Mouse (Mus musculus) lung, embryonic 15.5 days (tissue): ENCODE measurements at regions not wholly inside any gene's neighbourhood (a gene's known extent, or its start where the extent isn't known, plus 50 kb on each side); places are given as distances from the start of the nearest gene placed in this dataset.

Experiments used
- ATAC-seq: fragments of 200-750 bp; cut with Nextera tagmentation; 2 replicates; pipeline ENCODE4 v1.8.0; 2017; ENCODE audit warnings: moderate number of reproducible peaks, borderline replicate concordance; ENCODE audit not compliant: low FRiP score, low TSS enrichment; ENCODE audit errors: extremely low read depth
- H3K27ac ChIP-seq: fragments of 300-500 bp; sonication (generic); 2 replicates; pipeline ENCODE4 v1.5.1; 2015; ENCODE audit warnings: moderate library complexity, mild to moderate bottlenecking, inconsistent platforms
- H3K27me3 ChIP-seq: fragments of 300-500 bp; sonication (generic); 2 replicates; pipeline ENCODE4 v1.6.1; 2015; ENCODE audit warnings: inconsistent platforms
- H3K36me3 ChIP-seq: fragments of 300-500 bp; sonication (generic); 2 replicates; pipeline ENCODE4 v1.6.1; 2015; ENCODE audit warnings: inconsistent platforms
- H3K4me1 ChIP-seq: fragments of 300-500 bp; sonication (generic); 2 replicates; pipeline ENCODE4 v1.6.1; 2015; ENCODE audit warnings: inconsistent platforms
- H3K4me2 ChIP-seq: fragments of 300-500 bp; sonication (generic); 2 replicates; pipeline ENCODE4 v1.6.1; 2015; ENCODE audit warnings: inconsistent platforms, mild to moderate bottlenecking, moderate library complexity
- H3K4me3 ChIP-seq: fragments of 300-500 bp; sonication (generic); 2 replicates; pipeline ENCODE4 v1.5.1; 2015; ENCODE audit warnings: mild to moderate bottlenecking, inconsistent platforms
- H3K9ac ChIP-seq: fragments of 300-500 bp; sonication (generic); 2 replicates; pipeline ENCODE4 v1.6.1; 2015; ENCODE audit warnings: inconsistent platforms
- H3K9me3 ChIP-seq: fragments of 300-500 bp; sonication (generic); 2 replicates; pipeline ENCODE4 v1.6.1; 2016; ENCODE audit warnings: inconsistent platforms
- WGBS: fragments of 180-500 bp; shearing (Covaris S2); methylation state at CpG from one replicate; pipeline ENCODE4 v1.1.7; 2015; 5-methylcytosine and 5-hydroxymethylcytosine counted together

DNA sequence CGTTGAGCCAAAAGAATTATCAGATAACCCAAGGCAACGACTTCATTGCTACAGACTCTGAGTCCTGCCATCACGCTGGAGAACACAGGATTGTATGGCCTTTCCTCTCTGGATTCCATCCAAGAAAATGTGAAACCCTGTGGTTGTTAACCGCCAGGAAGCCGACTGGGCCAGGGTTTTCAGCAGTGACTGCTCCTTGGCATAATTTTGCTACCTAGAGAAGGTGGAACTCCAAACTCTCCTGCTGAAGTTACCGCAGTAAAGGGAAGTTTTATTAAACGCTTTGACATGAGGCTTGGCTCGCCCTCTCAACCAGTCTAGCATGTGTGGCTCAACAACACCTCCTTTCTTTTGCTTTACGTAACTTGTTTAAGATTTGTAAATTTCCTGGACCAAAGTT lies 116.9 kb downstream of the Wif1 start:
- H3K9ac ChIP-seq: no peak overlapping the region
- no peak overlapping the region for H3K4me3 ChIP-seq
- no peak overlapping the region for H3K4me2 ChIP-seq
- 43% methylated on average over 9 of the region's 9 CpGs for WGBS
- H3K36me3 ChIP-seq: no peaks in the 10 kb centered on the region
- no peaks in the 10 kb centered on the region for H3K9me3 ChIP-seq
- H3K27me3 ChIP-seq: no peaks in the 10 kb centered on the region
- ATAC-seq: no peak
- H3K4me1 ChIP-seq: peaks cover 3% of the 10 kb centered on the region; the same call in 1 of the 2 replicates
- no peak overlapping the region for H3K27ac ChIP-seq

DNA sequence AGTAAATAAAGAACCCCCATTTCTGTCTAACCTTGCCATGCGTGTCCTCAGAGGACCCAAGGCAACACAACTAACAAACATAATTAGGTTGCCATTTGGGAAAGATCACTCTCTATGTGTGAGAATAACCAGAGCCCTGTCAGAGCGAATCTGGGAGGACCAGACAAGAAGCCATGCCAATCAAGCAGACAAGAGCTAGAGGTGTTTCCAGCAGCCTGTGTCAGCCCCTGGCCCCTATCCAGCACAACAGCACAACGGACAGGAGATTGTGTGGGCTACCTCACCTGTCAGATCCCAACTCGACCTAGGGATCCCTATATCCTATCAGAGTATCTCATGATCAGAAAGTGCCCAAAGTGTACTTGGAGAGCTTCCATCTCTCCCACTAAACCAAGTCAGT lies 119.9 kb downstream of the Wif1 start:
- H3K9ac ChIP-seq: no peak overlapping the region
- no peak overlapping the region for H3K4me3 ChIP-seq
- WGBS: 62% methylated on average over 4 of the region's 4 CpGs
- H3K27me3 ChIP-seq: no peaks in the 10 kb centered on the region
- H3K9me3 ChIP-seq: no peaks in the 10 kb centered on the region
- H3K27ac ChIP-seq: no peak overlapping the region
- no peaks in the 10 kb centered on the region for H3K36me3 ChIP-seq
- no peak for ATAC-seq
- H3K4me1 ChIP-seq: peaks cover 3% of the 10 kb centered on the region; the same call in 1 of the 2 replicates
- H3K4me2 ChIP-seq: no peak overlapping the region

DNA sequence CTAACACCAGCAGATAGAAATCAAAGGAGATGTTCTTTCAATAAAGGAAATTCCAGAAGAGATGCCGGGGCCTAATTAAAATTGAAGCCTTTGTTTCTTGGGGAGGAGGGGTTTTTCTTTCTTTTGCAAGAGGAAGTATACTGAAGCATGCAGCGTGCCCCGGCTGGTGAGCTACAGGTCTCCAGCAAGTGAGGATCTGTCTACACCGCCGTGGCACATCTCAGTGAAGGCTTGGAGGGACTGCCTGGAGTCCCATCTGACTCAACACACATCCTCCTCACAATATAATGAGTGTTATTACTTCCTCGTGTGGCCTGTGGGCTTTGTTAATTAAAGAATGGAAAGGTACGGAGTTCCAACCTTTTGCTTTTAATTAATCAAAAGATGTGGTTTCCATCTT lies 126.7 kb downstream of the Wif1 start:
- H3K27me3 ChIP-seq: no peaks in the 10 kb centered on the region
- H3K36me3 ChIP-seq: no peaks in the 10 kb centered on the region
- WGBS: 69% methylated on average over 7 of the region's 7 CpGs
- H3K27ac ChIP-seq: no peak overlapping the region
- H3K4me3 ChIP-seq: no peak overlapping the region
- peaks cover 3% of the 10 kb centered on the region; the same call in 1 of the 2 replicates for H3K9me3 ChIP-seq
- no peak for ATAC-seq
- 0 out of 2 replicates have a peak, but pooled peaks cover 7% of the 10 kb centered on the region for H3K4me1 ChIP-seq
- no peak overlapping the region for H3K4me2 ChIP-seq
- no peak overlapping the region for H3K9ac ChIP-seq

DNA sequence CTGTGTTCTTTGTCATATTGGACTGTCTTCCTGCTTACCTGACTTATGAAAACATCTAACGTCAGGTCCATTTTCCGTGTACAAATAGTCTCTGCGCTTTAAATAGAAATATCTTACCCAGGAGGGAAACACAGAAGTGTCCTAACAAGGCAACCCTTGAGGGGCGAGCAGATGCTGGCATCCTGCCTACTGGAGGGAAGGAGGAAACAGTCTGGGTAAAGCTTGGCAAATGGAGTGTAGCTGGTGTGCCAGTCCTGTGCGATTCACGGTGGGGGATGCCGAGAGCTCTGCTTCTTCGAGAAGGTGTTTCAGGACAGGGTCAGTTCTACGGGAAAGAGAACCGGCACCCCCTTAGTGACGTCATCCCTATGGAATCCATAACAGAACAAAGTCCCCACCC lies 127.4 kb downstream of the Wif1 start:
- H3K36me3 ChIP-seq: no peaks in the 10 kb centered on the region
- H3K27me3 ChIP-seq: no peaks in the 10 kb centered on the region
- no peak overlapping the region for H3K4me3 ChIP-seq
- ATAC-seq: no peak
- 0 out of 2 replicates have a peak, but pooled peaks cover 7% of the 10 kb centered on the region for H3K4me1 ChIP-seq
- H3K4me2 ChIP-seq: no peak overlapping the region
- H3K27ac ChIP-seq: no peak overlapping the region
- WGBS: 52% methylated on average over 11 of the region's 11 CpGs
- peaks cover 3% of the 10 kb centered on the region; the same call in 1 of the 2 replicates for H3K9me3 ChIP-seq
- H3K9ac ChIP-seq: no peak overlapping the region

DNA sequence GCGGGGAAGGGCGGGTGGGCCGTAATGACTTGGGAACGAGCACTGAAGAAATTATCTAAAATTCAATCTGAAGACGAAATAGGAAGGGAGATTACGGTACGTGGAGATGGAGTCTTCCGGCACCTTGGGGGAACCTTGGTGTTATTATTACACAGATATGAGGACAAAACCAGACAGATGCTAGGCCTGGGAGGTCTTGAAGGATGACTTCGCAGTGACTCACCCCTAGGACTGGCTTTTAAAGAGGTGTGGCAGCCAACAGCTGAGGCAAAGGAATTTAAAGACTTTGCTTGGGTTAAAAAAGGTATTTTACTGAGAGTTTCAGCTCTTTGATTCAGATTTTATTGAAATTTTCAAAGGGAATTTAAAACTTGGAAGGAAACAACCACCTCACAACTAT lies 140.3 kb downstream of the Wif1 start:
- no peaks in the 10 kb centered on the region for H3K4me1 ChIP-seq
- no peak overlapping the region for H3K27ac ChIP-seq
- no peak overlapping the region for H3K4me2 ChIP-seq
- no peak overlapping the region for H3K9ac ChIP-seq
- no peaks in the 10 kb centered on the region for H3K27me3 ChIP-seq
- no peaks in the 10 kb centered on the region for H3K36me3 ChIP-seq
- H3K9me3 ChIP-seq: no peaks in the 10 kb centered on the region
- no peak overlapping the region for H3K4me3 ChIP-seq
- no peak for ATAC-seq
- 87% methylated on average over 9 of the region's 9 CpGs for WGBS

DNA sequence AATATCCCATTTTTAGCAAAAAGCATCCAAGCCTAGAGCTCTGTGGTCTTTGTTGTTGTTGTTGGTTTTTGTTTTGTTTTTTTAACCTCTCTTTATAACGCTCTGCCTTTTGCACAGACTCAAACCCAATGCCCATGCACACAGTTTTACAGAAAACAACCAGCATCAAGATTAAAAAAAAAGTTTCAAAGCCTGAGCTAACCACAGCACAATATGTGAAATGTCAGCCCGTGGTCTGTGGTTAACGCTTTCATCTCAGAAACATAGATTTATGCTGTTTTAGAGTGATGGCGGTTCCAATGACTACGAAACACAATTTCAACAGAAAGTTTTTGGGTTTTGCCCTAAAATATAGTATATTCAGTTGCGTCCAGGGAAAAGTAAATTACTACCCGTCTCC lies 155.4 kb downstream of the Wif1 start:
- ATAC-seq: no peak
- H3K9ac ChIP-seq: no peak overlapping the region
- H3K4me1 ChIP-seq: no peaks in the 10 kb centered on the region
- no peaks in the 10 kb centered on the region for H3K27me3 ChIP-seq
- H3K4me2 ChIP-seq: no peak overlapping the region
- no peak overlapping the region for H3K27ac ChIP-seq
- H3K36me3 ChIP-seq: no peaks in the 10 kb centered on the region
- no peaks in the 10 kb centered on the region for H3K9me3 ChIP-seq
- H3K4me3 ChIP-seq: no peak overlapping the region
- WGBS: 84% methylated on average over 7 of the region's 7 CpGs

DNA sequence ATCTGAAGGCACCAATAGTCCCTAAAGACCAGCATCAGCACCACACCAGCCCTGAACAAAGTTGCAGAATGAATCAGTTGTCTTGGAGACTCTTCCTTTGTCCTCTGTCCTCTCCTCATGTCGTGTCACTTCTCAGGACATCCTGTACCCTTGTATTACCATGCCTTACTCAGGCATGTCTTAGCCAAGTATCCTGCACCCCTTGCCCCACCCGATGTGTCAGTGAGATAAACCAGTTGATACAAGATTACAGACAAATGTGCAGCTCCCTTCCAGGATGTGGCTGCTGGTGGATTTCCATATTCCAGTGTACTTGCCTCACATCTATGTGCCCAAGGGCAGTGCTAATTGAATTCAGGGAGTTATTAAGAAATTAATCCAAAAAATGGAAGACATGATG lies 151.8 kb downstream of the Tbc1d30 start:
- Histone ChIP-seq H3K27ac (no peak overlapping the region), H3K27me3 (no peaks in the 10 kb centered on the region), H3K36me3 (no peaks in the 10 kb centered on the region), H3K4me1 (no peaks in the 10 kb centered on the region), H3K4me3 (no peak overlapping the region), H3K9me3 (no peaks in the 10 kb centered on the region), H3K9ac (no peak overlapping the region), H3K4me2 (no peak overlapping the region)
- ATAC-seq: no peak
- 54% methylated on average over 2 of the region's 2 CpGs for WGBS

DNA sequence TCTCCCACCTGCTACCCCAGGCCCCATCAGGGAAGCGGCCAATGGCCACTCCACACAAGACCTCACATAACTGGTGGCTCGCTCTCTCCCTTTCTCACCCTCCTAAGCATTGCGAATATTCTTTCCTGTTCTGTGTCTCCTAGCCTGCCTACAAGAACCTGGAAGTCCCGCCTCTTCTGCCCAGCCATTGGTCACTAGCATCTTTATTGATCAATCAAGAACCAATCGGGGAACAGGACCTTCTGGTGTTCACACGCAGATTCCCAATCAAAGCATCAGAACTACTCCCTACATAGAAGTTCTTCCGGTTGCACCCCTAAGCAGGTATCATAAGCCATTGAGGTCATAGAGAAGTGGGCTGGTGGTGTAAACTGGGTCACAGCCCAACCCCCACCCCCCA lies 148.5 kb downstream of the Tbc1d30 start:
- no peak overlapping the region for H3K9ac ChIP-seq
- H3K4me3 ChIP-seq: no peak overlapping the region
- WGBS: 91% methylated on average over 7 of the region's 7 CpGs
- peaks cover 19% of the 10 kb centered on the region for H3K4me1 ChIP-seq
- no peak overlapping the region for H3K27ac ChIP-seq
- H3K27me3 ChIP-seq: no peaks in the 10 kb centered on the region
- ATAC-seq: no peak
- no peaks in the 10 kb centered on the region for H3K9me3 ChIP-seq
- H3K36me3 ChIP-seq: no peaks in the 10 kb centered on the region
- no peak overlapping the region for H3K4me2 ChIP-seq

DNA sequence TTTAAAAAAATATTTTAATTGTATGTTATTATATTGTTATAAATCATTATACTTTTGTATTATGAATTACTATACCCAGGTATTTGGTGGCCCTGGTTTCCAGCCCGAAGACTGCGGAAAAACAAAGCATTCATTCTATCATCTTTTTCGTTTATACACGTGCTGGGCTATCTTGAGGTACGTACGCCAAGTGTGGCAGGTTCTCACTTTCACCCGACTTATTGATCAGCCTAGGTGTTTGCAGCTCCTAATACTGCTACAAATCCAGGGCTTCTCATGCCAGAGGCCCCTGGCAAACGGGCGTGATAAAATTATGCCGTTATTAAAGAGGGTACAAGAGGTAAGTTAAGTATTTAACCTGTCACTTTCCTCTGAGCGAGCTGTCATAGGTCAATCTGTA lies 145.5 kb downstream of the Tbc1d30 start:
- WGBS: 72% methylated on average over 11 of the region's 11 CpGs
- Histone ChIP-seq H3K4me1 (peaks cover 19% of the 10 kb centered on the region), H3K36me3 (no peaks in the 10 kb centered on the region), H3K4me3 (no peak overlapping the region), H3K27me3 (no peaks in the 10 kb centered on the region), H3K9me3 (no peaks in the 10 kb centered on the region), H3K4me2 (no peak overlapping the region), H3K9ac (no peak overlapping the region), H3K27ac (peak overlapping the region; percentile 89)
- ATAC-seq: no peak

DNA sequence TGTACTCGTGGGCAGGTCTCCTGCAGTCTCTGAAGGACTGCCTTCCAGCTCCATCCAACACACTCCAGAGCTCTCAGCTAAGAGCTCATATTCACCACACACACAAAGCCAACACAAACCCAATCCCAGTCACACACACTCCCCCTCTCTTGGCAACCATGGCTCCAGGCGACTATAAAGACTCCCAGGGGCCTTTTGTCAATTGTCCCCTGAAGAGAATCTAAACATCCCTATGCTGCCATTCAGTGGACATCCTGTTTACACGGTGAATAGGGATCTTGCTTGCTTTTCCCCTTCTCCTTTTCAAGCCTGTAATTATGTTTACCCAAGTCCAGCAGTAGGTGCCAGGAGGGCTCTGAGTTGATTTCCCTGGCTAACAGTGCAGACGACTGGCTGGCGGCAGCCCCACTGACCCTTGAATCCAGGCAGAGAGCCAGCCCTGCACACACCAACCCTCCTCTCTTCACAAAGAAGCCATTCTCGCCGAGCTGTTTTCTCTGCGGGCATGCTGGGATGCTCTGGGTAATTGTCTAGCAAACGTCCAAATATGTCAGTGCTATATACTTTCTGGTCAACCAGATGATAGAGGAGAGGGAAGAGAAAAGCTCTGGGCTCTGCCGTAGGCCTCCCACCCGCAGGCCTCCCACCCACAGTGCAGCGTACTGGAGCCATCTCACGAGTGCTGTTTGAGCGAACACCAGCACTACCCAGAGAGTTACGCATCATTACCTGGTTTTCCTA lies 144.9 kb downstream of the Tbc1d30 start:
- WGBS: 17% methylated on average over 15 of the region's 15 CpGs
- no peaks in the 10 kb centered on the region for H3K9me3 ChIP-seq
- peak overlapping the region; percentile 89 for H3K27ac ChIP-seq
- peak overlapping the region; percentile 9 for H3K4me2 ChIP-seq
- no peak overlapping the region for H3K4me3 ChIP-seq
- peaks cover 19% of the 10 kb centered on the region for H3K4me1 ChIP-seq
- H3K27me3 ChIP-seq: no peaks in the 10 kb centered on the region
- H3K9ac ChIP-seq: no peak overlapping the region
- ATAC-seq: peak; percentile 91
- H3K36me3 ChIP-seq: no peaks in the 10 kb centered on the region

DNA sequence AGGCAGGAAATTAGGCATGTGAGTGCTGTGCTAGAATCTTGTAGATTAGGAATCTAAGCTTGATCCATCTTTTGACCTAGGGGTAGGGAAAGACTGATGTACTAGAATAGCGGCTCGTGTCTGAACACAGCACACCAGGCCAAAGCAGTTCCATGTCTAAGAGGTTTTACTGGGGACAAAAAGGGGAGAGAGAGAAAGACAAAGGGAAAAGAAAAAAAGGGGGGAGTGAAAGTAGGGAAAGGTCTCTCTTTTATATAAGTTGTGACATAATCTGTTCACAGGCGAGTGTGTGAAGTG lies 144.4 kb downstream of the Tbc1d30 start:
- Histone ChIP-seq H3K4me1 (peaks cover 19% of the 10 kb centered on the region), H3K27ac (peak overlapping the region; percentile 89), H3K4me2 (0 out of 2 replicates have a peak overlapping the region, but pooled peaks have one; percentile 9), H3K36me3 (no peaks in the 10 kb centered on the region), H3K9me3 (no peaks in the 10 kb centered on the region), H3K9ac (no peak overlapping the region), H3K4me3 (no peak overlapping the region), H3K27me3 (no peaks in the 10 kb centered on the region)
- 69% methylated on average over 3 of the region's 3 CpGs for whole genome bisulfite sequencing
- ATAC-seq: no peak
